Mouse (Mus musculus) kidney, adult 2 months (tissue): ENCODE data around the gene Cdr2l. TPM values are rescaled to one million over a fixed set of nuclear protein-coding genes. Genes with fewer than 3 reads are reported as not detected.
A peak's percentile ranks its signal among the peaks of the same experiment; 100 is the strongest.

Experiments used
- DNase-seq: peaks from one replicate; pipeline ENCODE4 v3.0.0; 2021
- H3K27ac ChIP-seq: fragments of 200-500 bp; 2 replicates; pipeline ENCODE4 v1.5.1; 2012; ENCODE audit warnings: low read depth, low read length, control low read depth, inconsistent platforms; ENCODE audit not compliant: insufficient read depth
- H3K27me3 ChIP-seq: fragments of 200-500 bp; replicated peaks from 2 replicates; pipeline ENCODE4 v1.6.1; 2012; ENCODE audit warnings: mild to moderate bottlenecking, moderate library complexity, low read length, inconsistent platforms; ENCODE audit not compliant: control insufficient read depth, insufficient read depth
- H3K36me3 ChIP-seq: fragments of 200-500 bp; 2 replicates; pipeline ENCODE4 v1.6.1; 2012; ENCODE audit warnings: mild to moderate bottlenecking, moderate library complexity, low read length, inconsistent platforms; ENCODE audit not compliant: control insufficient read depth, insufficient read depth
- H3K4me1 ChIP-seq: fragments of 200-500 bp; 2 replicates; pipeline ENCODE4 v1.6.1; 2011; ENCODE audit warnings: low read length; ENCODE audit not compliant: control insufficient read depth, insufficient read depth
- H3K4me3 ChIP-seq: fragments of 200-500 bp; 2 replicates; pipeline ENCODE4 v1.5.1; 2011; ENCODE audit warnings: mild to moderate bottlenecking, low read depth, low read length, control low read depth; ENCODE audit not compliant: insufficient read depth
- CTCF ChIP-seq: fragments of 200-500 bp; conservative IDR thresholded peaks from 2 replicates; pipeline ENCODE4 v1.5.1; 2011; ENCODE audit warnings: low read depth, mild to moderate bottlenecking, control low read depth, low read length, moderate library complexity, mixed read lengths; ENCODE audit not compliant: insufficient read depth, insufficient read length
- POLR2A ChIP-seq: fragments of 200-500 bp; IDR thresholded peaks from one replicate; pipeline ENCODE4 v1.6.1; 2011; ENCODE audit warnings: low read depth, low read length, control low read depth
- WGBS: fragments of 180-500 bp; shearing (Covaris S2); methylation state at CpG from one replicate; pipeline ENCODE4 v1.1.7; 2018; 5-methylcytosine and 5-hydroxymethylcytosine counted together
- polyA plus RNA-seq: library from polyadenylated mRNA; depleted of rRNA; stranded (reverse); fragments of >200 nt; gene quantifications from 2 replicates; pipeline ENCODE4 v1.2.3, GENCODE M21; 2012

Cdr2l gene
- polyA plus RNA-seq, 1 experiment, result 5.6 TPM

- DNase-seq, result no peak
- Histone ChIP-seq H3K4me3 (no peak overlapping the region), H3K4me1 (peaks cover 5% of the 10 kb centered on the region), H3K36me3 (no peaks in the 10 kb centered on the region), H3K27me3 (no peaks in the 10 kb centered on the region), H3K27ac (no peak overlapping the region)
- TF ChIP-seq CTCF, result no peak
- no peak for TF ChIP-seq POLR2A
- 72% methylated on average over 7 of the region's 7 CpGs for WGBS
Measured at GRCm38 (mm10) chr11:115370368-115370767, 11.3 kb upstream of the Cdr2l start.

- Histone ChIP-seq H3K27ac (no peak overlapping the region), H3K4me1 (peaks cover 5% of the 10 kb centered on the region), H3K27me3 (no peaks in the 10 kb centered on the region), H3K4me3 (no peak overlapping the region), H3K36me3 (no peaks in the 10 kb centered on the region)
- no peak for DNase-seq
- TF ChIP-seq POLR2A (no peak), CTCF (no peak)
- WGBS, result 75% methylated on average over 8 of the region's 8 CpGs
Measured at GRCm38 (mm10) chr11:115371354-115371753, 10.4 kb upstream of the Cdr2l start.

- Histone ChIP-seq H3K4me3 (no peak overlapping the region), H3K4me1 (peaks cover 5% of the 10 kb centered on the region), H3K27me3 (no peaks in the 10 kb centered on the region), H3K36me3 (no peaks in the 10 kb centered on the region), H3K27ac (no peak overlapping the region)
- TF ChIP-seq POLR2A (no peak), CTCF (no peak)
- DNase-seq, result no peak
- 79% methylated on average over 1 of the region's 1 CpGs for WGBS
Measured at GRCm38 (mm10) chr11:115372015-115372414, 9.7 kb upstream of the Cdr2l start.

- no peak overlapping the region for H3K4me3 ChIP-seq
- no peak for TF ChIP-seq CTCF
- TF ChIP-seq POLR2A, result no peak
- no peak for DNase-seq
- no peaks in the 10 kb centered on the region for H3K36me3 ChIP-seq
- no peaks in the 10 kb centered on the region for H3K27me3 ChIP-seq
- 65% methylated on average over 2 of the region's 2 CpGs for WGBS
- no peak overlapping the region for H3K27ac ChIP-seq
- peaks cover 5% of the 10 kb centered on the region for H3K4me1 ChIP-seq
Measured at GRCm38 (mm10) chr11:115372737-115373136, 9.0 kb upstream of the Cdr2l start.

GRCm38 (mm10) chr11:115373805-115374694 lies 7.7 kb upstream of the Cdr2l start:
- peaks cover 5% of the 10 kb centered on the region for H3K4me1 ChIP-seq
- DNase-seq, result peak; percentile 71

GRCm38 (mm10) chr11:115374695-115375425 lies 6.9 kb upstream of the Cdr2l start:
- H3K36me3 ChIP-seq, result no peaks in the 10 kb centered on the region
- no peak overlapping the region for H3K27ac ChIP-seq
- WGBS, result 64% methylated on average over 12 of the region's 12 CpGs
- H3K27me3 ChIP-seq, result no peaks in the 10 kb centered on the region
- TF ChIP-seq POLR2A (no peak), CTCF (no peak)
- peaks cover 5% of the 10 kb centered on the region for H3K4me1 ChIP-seq
- DNase-seq, result no peak
- no peak overlapping the region for H3K4me3 ChIP-seq

More at GRCm38 (mm10) chr11:115373805-115374694, 7.7 kb upstream of the Cdr2l start:
- no peak overlapping the region for H3K27ac ChIP-seq
- no peaks in the 10 kb centered on the region for H3K36me3 ChIP-seq
- WGBS, result 3% methylated on average over 30 of the region's 30 CpGs
- H3K27me3 ChIP-seq, result no peaks in the 10 kb centered on the region
- H3K4me3 ChIP-seq, result peak overlapping the region; percentile 47
- no peak for TF ChIP-seq POLR2A
- TF ChIP-seq CTCF, result no peak

GRCm38 (mm10) chr11:115376722-115377121 lies 5.0 kb upstream of the Cdr2l start:
- peaks cover 5% of the 10 kb centered on the region for H3K4me1 ChIP-seq
- no peak for TF ChIP-seq POLR2A
- no peak for TF ChIP-seq CTCF
- 52% methylated on average over 7 of the region's 7 CpGs for WGBS
- no peak for DNase-seq
- H3K4me3 ChIP-seq, result no peak overlapping the region
- H3K27me3 ChIP-seq, result no peaks in the 10 kb centered on the region
- no peak overlapping the region for H3K27ac ChIP-seq
- no peaks in the 10 kb centered on the region for H3K36me3 ChIP-seq
